Mouse (Mus musculus) G1E (cell line): ENCODE data around the gene Lamtor5. TPM values are rescaled to one million over a fixed set of nuclear protein-coding genes. Genes with fewer than 3 reads are reported as not detected.

Source experiments
- ATAC-seq: 2 replicates; pipeline ENCODE4 v1.8.0; 2016; ENCODE audit warnings: mild to moderate bottlenecking; ENCODE audit not compliant: insufficient number of reproducible peaks, poor library complexity, low FRiP score, severe bottlenecking; ENCODE audit errors: extremely low read depth
- DNase-seq: peaks from one replicate; pipeline ENCODE4 v3.0.0; 2012; ENCODE audit warnings: low spot score
- H3K27me3 ChIP-seq: 2 replicates; pipeline ENCODE4 v1.6.1; 2012; ENCODE audit warnings: mild to moderate bottlenecking, low read length, inconsistent platforms; ENCODE audit not compliant: insufficient read depth
- H3K36me3 ChIP-seq: replicated peaks from 2 replicates; pipeline ENCODE3; 2012; ENCODE audit warnings: mild to moderate bottlenecking, inconsistent platforms
- H3K4me1 ChIP-seq: 2 replicates; pipeline ENCODE4 v1.6.1; 2012; ENCODE audit warnings: low read depth, low read length, inconsistent platforms, mixed read lengths; ENCODE audit not compliant: insufficient read depth
- H3K4me3 ChIP-seq: 2 replicates; pipeline ENCODE4 v1.5.1; 2012; ENCODE audit warnings: low read depth, mild to moderate bottlenecking, inconsistent platforms, low read length, moderate library complexity, mixed read lengths
- H3K9me3 ChIP-seq: replicated peaks from 2 replicates; pipeline ENCODE4 v1.6.1; 2012; ENCODE audit warnings: inconsistent platforms
- CTCF ChIP-seq: IDR thresholded peaks from 2 replicates; pipeline ENCODE4 v1.5.1; 2012; ENCODE audit warnings: low read depth, low read length, inconsistent platforms, mixed read lengths
- GATA1 ChIP-seq: IDR thresholded peaks from 2 replicates; pipeline ENCODE4 v1.6.1; 2012; ENCODE audit warnings: borderline replicate concordance, low read length, inconsistent platforms, mixed read lengths
- GATA2 ChIP-seq: IDR thresholded peaks from 2 replicates; pipeline ENCODE4 v1.6.1; 2012; ENCODE audit warnings: low read depth, low read length, inconsistent platforms, borderline replicate concordance
- POLR2AphosphoS5 ChIP-seq: IDR thresholded peaks from 2 replicates; pipeline ENCODE4 v1.6.1; 2012; ENCODE audit warnings: low read depth, low read length, inconsistent platforms; ENCODE audit not compliant: insufficient replicate concordance
- TAL1 ChIP-seq: conservative IDR thresholded peaks from 2 replicates; pipeline ENCODE4 v1.6.1; 2012; ENCODE audit warnings: low read depth, low read length, inconsistent platforms, mixed read lengths
- polyA plus RNA-seq: library from polyadenylated mRNA; stranded (reverse); fragments of >175 nt; gene quantifications from 2 replicates; pipeline ENCODE4 v1.2.3, GENCODE M21; 2012
- total RNA-seq, 2 experiments: library from RNA; stranded (forward) in 1 of 2; stranded (reverse) in 1 of 2; fragments of 200-1000 nt in 1 of 2; fragments of >200 nt in 1 of 2; fragmentation: Nextera tagmentation in 1 of 2; gene quantifications; 2 replicates each; pipeline ENCODE4 v1.2.3; 2014 to 2017

Lamtor5 gene
- total RNA-seq (2014; fragmentation: Nextera tagmentation) = 50.3 and 56.3 TPM in 2 replicates
- total RNA-seq (2017) = 91.4 and 111 TPM in 2 replicates
- polyA plus RNA-seq = 26.8 and 27.0 TPM in 2 replicates

DNA sequence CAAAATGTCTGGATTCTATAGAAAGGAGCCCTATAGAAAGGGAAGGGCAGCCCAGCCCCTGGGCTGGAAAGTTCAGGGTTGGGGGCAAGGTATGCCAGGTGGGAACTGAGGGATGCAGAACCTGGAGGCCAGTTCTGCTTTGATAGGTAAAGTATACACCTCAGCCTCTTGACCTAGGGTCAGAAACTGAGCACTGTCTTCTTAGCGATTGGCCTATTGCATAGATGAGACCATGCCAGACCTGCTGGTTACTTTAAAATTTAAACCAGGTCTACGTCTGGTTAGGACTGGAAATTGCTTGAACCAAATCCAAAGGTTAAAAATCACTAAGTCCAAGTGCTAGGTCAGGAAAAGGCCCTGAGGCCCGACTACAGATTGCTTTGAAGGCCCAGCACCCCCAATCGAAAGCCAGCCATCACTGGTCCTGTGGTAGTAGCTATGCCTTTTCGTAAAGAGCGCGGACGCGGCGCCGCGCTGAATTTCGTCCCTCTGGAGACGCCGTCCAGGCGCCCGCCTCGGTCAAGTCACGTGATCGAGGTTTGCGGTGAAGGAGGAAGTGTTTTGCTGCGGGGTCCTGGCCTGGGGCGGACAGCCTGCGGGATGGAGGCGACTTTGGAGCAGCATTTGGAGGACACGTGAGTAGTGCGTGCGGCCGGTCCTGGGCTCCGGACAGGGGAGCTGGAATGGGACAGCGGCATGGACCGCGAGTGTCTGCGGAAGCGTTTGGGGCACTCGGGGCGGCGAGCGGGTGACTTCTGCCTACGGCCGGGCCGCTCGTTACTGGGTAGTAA is at the start of gene Lamtor5:
Lamtor5 (plus strand) TSS at position 380 of the 791 bp plus-strand sequence.
- Histone ChIP-seq H3K9me3 (no peaks in the 10 kb centered on the region), H3K36me3 (peaks cover 28% of the 10 kb centered on the region), H3K4me3 (peak within 1 kb of the TSS; percentile 97), H3K4me1 (peaks cover 14% of the 10 kb centered on the region), H3K27me3 (peaks cover 3% of the 10 kb centered on the region; the same call in 1 of the 2 replicates)
- TF ChIP-seq POLR2AphosphoS5 (no peak), GATA2 (no peak), CTCF (no peak), GATA1 (no peak), TAL1 (no peak)
- ATAC-seq = peak; percentile 67
- peak; percentile 61 for DNase-seq

DNA sequence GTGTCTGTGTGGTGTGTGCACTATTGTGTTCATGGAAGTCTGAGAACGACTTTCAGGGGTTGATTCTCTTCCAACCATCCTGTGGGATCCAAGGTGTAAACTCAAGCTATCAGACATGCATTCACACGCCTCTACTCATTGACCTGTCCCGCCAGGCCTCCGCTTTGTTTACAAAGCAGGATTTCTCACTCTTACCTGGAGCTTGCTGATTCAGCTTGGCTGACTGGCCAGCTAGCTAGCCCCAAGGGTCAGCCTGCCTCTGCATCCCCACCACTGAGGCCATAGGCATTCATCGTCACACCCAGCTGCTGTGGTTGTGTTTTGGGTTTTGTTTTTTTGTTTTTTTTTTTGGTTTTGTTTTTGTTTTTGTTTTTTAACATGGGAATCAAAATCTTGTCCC is 49.4 kb upstream of the Lamtor5 start:
- DNase-seq (no peak), ATAC-seq (no peak)
- TF ChIP-seq TAL1 (no peak), GATA2 (no peak), CTCF (no peak)
- H3K9me3 ChIP-seq = peaks cover 3% of the 10 kb centered on the region
- no peak overlapping the region for H3K4me3 ChIP-seq
- H3K4me1 ChIP-seq = no peaks in the 10 kb centered on the region; the same call in 1 of the 2 replicates
- H3K36me3 ChIP-seq = no peaks in the 10 kb centered on the region
- no peaks in the 10 kb centered on the region for H3K27me3 ChIP-seq

DNA sequence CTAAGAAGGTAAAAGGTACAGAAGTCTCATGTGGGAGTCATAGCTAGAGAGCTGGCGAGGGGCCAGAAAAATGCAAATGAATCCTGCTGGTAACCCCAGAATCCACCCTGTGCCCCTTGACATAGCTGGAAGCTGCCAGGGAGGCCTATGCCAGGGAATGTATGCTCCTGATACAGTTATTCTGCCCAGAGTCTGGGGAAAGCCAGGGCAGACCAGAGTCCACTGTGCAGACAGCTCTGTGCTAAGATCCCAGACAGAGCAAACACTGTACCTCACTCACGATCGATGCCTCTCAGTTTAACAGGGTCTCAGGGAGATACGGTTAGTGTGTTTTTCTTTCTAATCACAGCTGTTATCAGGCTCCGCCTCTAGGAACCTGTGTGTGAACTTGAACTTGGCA is 48.8 kb upstream of the Lamtor5 start:
- DNase-seq = no peak
- ATAC-seq = no peak

DNA sequence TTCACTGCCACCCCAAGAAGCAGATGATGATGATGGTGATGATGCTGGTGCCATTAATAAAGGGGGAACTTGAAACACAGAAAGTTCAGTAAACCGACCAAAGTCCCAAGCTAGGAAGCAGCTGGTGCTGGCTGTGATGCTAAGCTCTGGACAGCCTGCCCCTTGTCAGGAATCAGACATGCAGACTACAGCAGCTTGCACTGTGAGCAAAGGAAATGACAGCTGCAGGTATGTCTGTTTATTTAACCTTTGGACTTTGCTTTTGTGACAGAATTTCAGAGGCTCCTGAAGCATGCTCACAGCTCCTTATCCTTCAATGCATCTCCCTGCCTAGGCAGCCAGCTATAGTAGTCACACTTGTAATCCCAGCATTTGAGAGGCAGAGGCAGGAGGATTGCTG is 48.1 kb upstream of the Lamtor5 start, which contains the start of gene A630076J17Rik:
A630076J17Rik (plus strand) TSS at position 88 of the 400 bp plus-strand sequence.
- no peaks in the 10 kb centered on the region for H3K9me3 ChIP-seq
- peaks cover 4% of the 10 kb centered on the region; the same call in 1 of the 2 replicates for H3K27me3 ChIP-seq
- ATAC-seq = no peak
- no peak within 1 kb of the TSS for H3K4me3 ChIP-seq
- H3K36me3 ChIP-seq = no peaks in the 10 kb centered on the region
- no peak for DNase-seq
- H3K4me1 ChIP-seq = no peaks in the 10 kb centered on the region; the same call in 1 of the 2 replicates
- TF ChIP-seq GATA2 (no peak), TAL1 (no peak), GATA1 (no peak), CTCF (no peak), POLR2AphosphoS5 (no peak)

More for the DNA sequence above, 48.8 kb upstream of the Lamtor5 start:
- Histone ChIP-seq H3K4me3 (no peak overlapping the region), H3K27me3 (no peaks in the 10 kb centered on the region), H3K4me1 (no peaks in the 10 kb centered on the region; the same call in 1 of the 2 replicates), H3K36me3 (no peaks in the 10 kb centered on the region), H3K9me3 (no peaks in the 10 kb centered on the region)
- TF ChIP-seq POLR2AphosphoS5 (no peak), CTCF (no peak), GATA2 (no peak), GATA1 (no peak), TAL1 (no peak)

DNA sequence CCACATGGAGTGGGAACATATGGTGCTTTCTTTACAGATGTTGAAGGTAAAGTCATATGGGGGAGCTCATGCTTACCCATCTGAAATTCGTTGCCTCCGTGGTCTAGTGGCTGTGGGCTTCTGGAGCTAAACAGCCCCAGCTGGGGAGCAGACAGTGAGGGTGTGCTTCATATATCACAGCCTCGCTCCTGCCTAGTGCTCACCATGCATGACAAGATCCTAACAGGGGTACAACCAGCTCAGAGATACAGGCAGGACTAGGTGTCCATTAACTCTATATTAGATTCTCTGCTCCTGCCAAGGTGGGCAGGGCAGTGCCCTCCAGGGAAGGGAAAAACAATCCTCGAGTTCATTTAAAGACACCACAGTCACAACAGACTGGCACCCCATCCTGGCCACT is 47.5 kb upstream of the Lamtor5 start:
- TF ChIP-seq POLR2AphosphoS5 (no peak), GATA2 (no peak), CTCF (no peak)
- H3K4me3 ChIP-seq = no peak overlapping the region
- no peak for DNase-seq

GRCm38 (mm10) chr3:107233351-107233813 is 45.3 kb upstream of the Lamtor5 start:
- Histone ChIP-seq H3K4me3 (no peak overlapping the region), H3K36me3 (no peaks in the 10 kb centered on the region), H3K9me3 (no peaks in the 10 kb centered on the region), H3K27me3 (peaks cover 15% of the 10 kb centered on the region; the same call in 1 of the 2 replicates), H3K4me1 (no peaks in the 10 kb centered on the region; the same call in 1 of the 2 replicates)
- ATAC-seq (peak; percentile 34; the same call in 1 of the 2 replicates), DNase-seq (peak; percentile 37)
- TF ChIP-seq GATA2 (no peak), TAL1 (no peak), CTCF (peak; percentile 70), GATA1 (no peak), POLR2AphosphoS5 (no peak)

More for the DNA sequence above, 47.5 kb upstream of the Lamtor5 start:
- no peaks in the 10 kb centered on the region for H3K36me3 ChIP-seq
- no peaks in the 10 kb centered on the region; the same call in 1 of the 2 replicates for H3K4me1 ChIP-seq
- no peak for ATAC-seq
- no peaks in the 10 kb centered on the region for H3K9me3 ChIP-seq
- H3K27me3 ChIP-seq = peaks cover 4% of the 10 kb centered on the region; the same call in 1 of the 2 replicates
